Mouse (Mus musculus) spleen, adult 2 months (tissue): ENCODE results near the gene Smim13.

Experiments
- CTCF ChIP-seq: fragments of 200-500 bp; IDR thresholded peaks from 2 replicates; pipeline ENCODE4 v1.5.1; 2011; ENCODE audit warnings: mild to moderate bottlenecking, inconsistent platforms; ENCODE audit not compliant: insufficient read depth, insufficient read length, insufficient replicate concordance; ENCODE audit errors: extremely low read depth
- POLR2A ChIP-seq: fragments of 200-500 bp; IDR thresholded peaks from 2 replicates; pipeline ENCODE4 v1.6.1; 2011; ENCODE audit warnings: low read depth, low read length, inconsistent platforms

GRCm38 (mm10) chr13:41291466-41291974, 41.9 kb downstream of the Smim13 start:
- TF ChIP-seq CTCF (no peak), POLR2A (no peak)
